In the genomic region with DNA sequence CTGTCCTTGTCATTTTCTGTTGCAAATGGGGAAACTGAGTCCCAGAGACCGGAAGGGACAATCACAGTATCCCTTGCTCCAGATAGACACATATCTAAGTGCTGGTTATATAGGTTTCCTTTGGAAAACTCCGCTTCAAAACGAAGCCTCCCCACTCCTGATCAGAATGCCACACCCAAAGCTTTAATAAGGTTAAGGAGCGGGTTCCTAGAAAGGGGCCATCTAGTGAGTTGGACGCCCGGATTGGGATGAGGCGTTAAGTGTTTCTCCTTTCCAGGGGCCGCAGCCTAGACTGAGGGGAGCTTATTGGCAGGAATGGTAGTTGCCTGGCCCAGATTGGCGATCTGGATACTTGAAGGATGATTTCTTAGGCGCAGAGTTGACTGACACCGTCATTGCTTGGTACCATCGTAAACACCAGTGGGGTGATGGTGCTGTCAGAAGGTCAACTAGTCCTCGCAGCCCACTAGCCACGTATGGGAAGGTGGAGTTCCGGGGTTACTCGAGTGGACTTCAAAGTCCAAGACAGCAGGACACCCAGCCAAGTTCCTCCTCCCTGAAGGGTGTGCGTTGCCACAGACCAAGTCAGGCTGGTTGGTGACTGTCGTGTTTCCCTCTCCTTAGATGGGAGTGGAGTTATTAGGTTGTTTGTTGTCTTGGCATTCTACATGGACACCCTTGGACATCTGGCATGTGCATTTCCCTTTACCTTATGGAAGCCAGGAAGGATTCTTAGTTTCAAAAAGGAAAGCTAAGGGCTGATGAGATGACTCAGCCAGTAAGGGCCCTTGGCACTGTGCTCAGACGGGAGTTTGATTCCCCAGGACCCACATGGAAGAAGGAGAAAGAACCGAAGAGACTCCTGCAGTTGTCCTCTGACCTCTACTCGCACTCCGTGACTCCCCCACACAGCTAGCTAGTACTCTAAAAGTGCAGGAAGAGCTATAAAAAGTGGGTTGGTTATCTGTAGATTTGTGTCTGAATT, we compare ENCODE assay signal across 8 mouse cellular contexts. TPM values are rescaled to one million over a fixed set of nuclear protein-coding genes. Genes with fewer than 3 reads are reported as not detected.
DNase-seq lines count a peak whose midpoint lies in the region; ATAC-seq and TF ChIP-seq lines count a peak whose summit lies in the region.

No protein-coding gene starts in this region.

- peak overlapping the region; percentile 76 to 97 for H3K4me3 ChIP-seq in MEL (ENCODE audit: control insufficient read depth in 1 of 2, insufficient read depth in 1 of 2, low read depth in 2 of 2, low read length in 2 of 2)
- peak overlapping the region; percentile 90 for H3K4me3 ChIP-seq in embryonic facial prominence, embryonic 12.5 days
- peak overlapping the region; percentile 85 for H3K4me3 ChIP-seq in heart, postnatal 0 days (ENCODE audit: low read depth, low read length)

- TF ChIP-seq CTCF in MEL (IDR thresholded peaks at IDR 0.05 in 2 of 3, conservative IDR thresholded peaks at IDR 0.05 in 1 of 3; ENCODE audit: control insufficient read depth in 1 of 3, insufficient read depth in 1 of 3, low read depth in 2 of 3, low read length in 3 of 3, poor library complexity in 1 of 3, severe bottlenecking in 1 of 3): no peak
- no peak for TF ChIP-seq CTCF in heart, postnatal 0 days (IDR thresholded peaks at IDR 0.05; ENCODE audit: low read depth)

- DNase-seq in 3T3-L1 (ENCODE audit: low read depth, low spot score) (peak; percentile 76), MEL (ENCODE audit: low read depth, low spot score) (peak; percentile 36)
- DNase-seq in heart, postnatal 0 days (ENCODE audit: low spot score): no peak
- peak; percentile 75 to 77 for DNase-seq in kidney, postnatal 36 days
- peak; percentile 40 to 44 for DNase-seq in thymus, postnatal 36 days
- no peak for DNase-seq in layer of hippocampus, postnatal 36 days

- ATAC-seq in embryonic facial prominence, embryonic 12.5 days (ENCODE audit: insufficient number of reproducible peaks, insufficient read depth, low FRiP score, low TSS enrichment): no peak
- no peak for ATAC-seq in heart, postnatal 0 days (ENCODE audit: insufficient read depth, low read depth)
- 0 out of 2 replicates have a peak, but pooled peaks have one; percentile 1 for ATAC-seq in megakaryocyte-erythroid progenitor cell, adult 5-6 weeks (replicated peaks; ENCODE audit: low FRiP score, low TSS enrichment, poor library complexity, severe bottlenecking)

- H3K9ac ChIP-seq in MEL (ENCODE audit: control insufficient read depth, low read depth, low read length, poor library complexity, severe bottlenecking): peak overlapping the region; percentile 93
- peak overlapping the region; percentile 94 for H3K9ac ChIP-seq in embryonic facial prominence, embryonic 12.5 days
- peak overlapping the region; percentile 82 for H3K9ac ChIP-seq in heart, postnatal 0 days (replicated peaks; ENCODE audit: low read depth, low read length)

- WGBS in embryonic facial prominence, embryonic 12.5 days: 23% methylated on average over 22 of the region's 22 CpGs
- 17% methylated on average over 22 of the region's 22 CpGs for WGBS in heart, postnatal 0 days

- TF ChIP-seq EP300 in MEL (IDR thresholded peaks at IDR 0.05; ENCODE audit: low read depth in 1 of 2, low read length in 2 of 2): no peak
- no peak for TF ChIP-seq EP300 in heart, postnatal 0 days (IDR thresholded peaks at IDR 0.05; ENCODE audit: low read depth)

- peaks cover 14 to 38% of the 10 kb centered on the region in 2 experiments for H3K4me1 ChIP-seq in MEL (ENCODE audit: control insufficient read depth in 1 of 2, insufficient read depth in 2 of 2, low read length in 2 of 2)
- peaks cover 18% of the 10 kb centered on the region for H3K4me1 ChIP-seq in embryonic facial prominence, embryonic 12.5 days
- peaks cover 14% of the 10 kb centered on the region; the same call in 1 of the 2 replicates for H3K4me1 ChIP-seq in heart, postnatal 0 days (ENCODE audit: control insufficient read depth, insufficient read depth)

- peaks cover 20% of the 10 kb centered on the region for H3K79me2 ChIP-seq in MEL (ENCODE audit: control insufficient read depth, insufficient read depth, low read length, poor library complexity)

- no peaks in the 10 kb centered on the region for H3K9me3 ChIP-seq in MEL (replicated peaks; ENCODE audit: insufficient read depth, low read length)
- no peaks in the 10 kb centered on the region for H3K9me3 ChIP-seq in embryonic facial prominence, embryonic 12.5 days
- H3K9me3 ChIP-seq in heart, postnatal 0 days (replicated peaks; ENCODE audit: control insufficient read depth, low read length): no peaks in the 10 kb centered on the region

- no peak for TF ChIP-seq POLR2A in MEL (IDR thresholded peaks at IDR 0.05; ENCODE audit: control insufficient read depth in 1 of 2, insufficient read depth in 1 of 2, low read depth in 1 of 2, low read length in 2 of 2, poor library complexity in 1 of 2)

- TF ChIP-seq RAD21 in MEL (IDR thresholded peaks at IDR 0.05; ENCODE audit: low read depth, low read length): no peak

- H3K36me3 ChIP-seq in MEL (ENCODE audit: control insufficient read depth in 1 of 2, insufficient read depth in 2 of 2, low read length in 2 of 2): peaks cover 0 to 34% of the 10 kb centered on the region in 2 experiments; a peak in 2 of 4 replicates
- no peaks in the 10 kb centered on the region for H3K36me3 ChIP-seq in embryonic facial prominence, embryonic 12.5 days
- H3K36me3 ChIP-seq in heart, postnatal 0 days (replicated peaks; ENCODE audit: control insufficient read depth, insufficient read depth, low read length): no peaks in the 10 kb centered on the region

- no peak overlapping the region for H3K27ac ChIP-seq in MEL (ENCODE audit: control insufficient read depth, low read depth, low read length)
- no peak overlapping the region for H3K27ac ChIP-seq in embryonic facial prominence, embryonic 12.5 days
- peak overlapping the region; percentile 72; the same call in 1 of the 2 replicates for H3K27ac ChIP-seq in heart, postnatal 0 days (ENCODE audit: low read depth)

- no peaks in the 10 kb centered on the region for H3K27me3 ChIP-seq in MEL (ENCODE audit: control insufficient read depth in 1 of 2, insufficient read depth in 2 of 2, low read length in 2 of 2)
- H3K27me3 ChIP-seq in embryonic facial prominence, embryonic 12.5 days: no peaks in the 10 kb centered on the region
- no peaks in the 10 kb centered on the region for H3K27me3 ChIP-seq in heart, postnatal 0 days (ENCODE audit: control insufficient read depth, insufficient read depth, low read length)

- peak overlapping the region; percentile 87 for H3K4me2 ChIP-seq in embryonic facial prominence, embryonic 12.5 days (replicated peaks)
- peak overlapping the region; percentile 71 for H3K4me2 ChIP-seq in heart, postnatal 0 days (ENCODE audit: low read depth, low read length)

TF ChIP-seq in MEL, 35 proteins besides CTCF, POLR2A, EP300 and RAD21:
- TF ChIP-seq ETS1 (IDR thresholded peaks at IDR 0.05; ENCODE audit: low read depth, low read length): no peak
- TF ChIP-seq MAFK (IDR thresholded peaks at IDR 0.05; ENCODE audit: borderline replicate concordance, low read depth, low read length): no peak
- no peak for TF ChIP-seq KAT2A (conservative IDR thresholded peaks at IDR 0.05; ENCODE audit: low read depth, low read length)
- TF ChIP-seq SMC3 (IDR thresholded peaks at IDR 0.05; ENCODE audit: low read depth, low read length): no peak
- no peak for TF ChIP-seq TBP (IDR thresholded peaks at IDR 0.05; ENCODE audit: low read depth, low read length)
- TF ChIP-seq JUND (IDR thresholded peaks at IDR 0.05; ENCODE audit: low read depth, low read length): no peak
- TF ChIP-seq NRF1 (IDR thresholded peaks at IDR 0.05; ENCODE audit: insufficient read depth, low read depth, low read length, poor library complexity, severe bottlenecking): no peak
- TF ChIP-seq UBTF (IDR thresholded peaks at IDR 0.05; ENCODE audit: borderline replicate concordance, insufficient read depth, low read depth, low read length): no peak
- TF ChIP-seq GATA1 (IDR thresholded peaks at IDR 0.05; ENCODE audit: low read depth, low read length): no peak
- TF ChIP-seq ZNF384 (IDR thresholded peaks at IDR 0.05; ENCODE audit: low read depth, low read length): no peak
- no peak for TF ChIP-seq MEF2A (IDR thresholded peaks at IDR 0.05; ENCODE audit: extremely low read depth, insufficient replicate concordance, low read depth, low read length, poor library complexity, severe bottlenecking)
- TF ChIP-seq USF2 (IDR thresholded peaks at IDR 0.05; ENCODE audit: borderline replicate concordance in 1 of 2, insufficient read depth in 1 of 2, low read depth in 1 of 2, low read length in 2 of 2): no peak
- no peak for TF ChIP-seq HCFC1 (IDR thresholded peaks at IDR 0.05; ENCODE audit: low read depth, low read length)
- TF ChIP-seq CHD2 (IDR thresholded peaks at IDR 0.05; ENCODE audit: low read length): no peak

RNA-seq across cellular contexts. Expression of gene Edem1, which starts 1.2 kb away (rescaled TPM):
- 10.8 and 11.1 TPM in 2 replicates for total RNA-seq in MEL (2012; rRNA removed)
- 10 to 100 TPM in 1 of 2 experiments, not detected in 1; 17.9 TPM for polyA plus RNA-seq in MEL (2012; ENCODE audit: insufficient read depth in 1 of 2, insufficient read length in 2 of 2, low read depth in 1 of 2, low replicate concordance in 2 of 2, missing spikeins in 1 of 2)
- 22.2 and 26.0 TPM in 2 replicates for polyA plus RNA-seq in embryonic facial prominence, embryonic 12.5 days (2016; fragmentation: Nextera tagmentation; extraction: Ambion mirVana)
- 12.8 and 19.8 TPM in 2 replicates for total RNA-seq in heart, postnatal 0 days (2014; rRNA removed; ENCODE audit: low replicate concordance)
- 5.1 and 5.9 TPM in 2 replicates for polyA plus RNA-seq in heart, postnatal 0 days (2015; fragmentation: Nextera tagmentation; extraction: Ambion mirVana)
- 11.9 and 19.7 TPM in 2 replicates for total RNA-seq in megakaryocyte-erythroid progenitor cell, adult 5-6 weeks (2014; fragmentation: Nextera tagmentation)
- 11.9 and 12.9 TPM in 2 replicates for total RNA-seq in megakaryocyte-erythroid progenitor cell, adult 5-6 weeks (2017)
- 10 to 100 TPM; 16.9 to 18.6 TPM for total RNA-seq in layer of hippocampus, postnatal 36 days (2021)

RNA-seq across cellular contexts. Expression of gene Arl8b, which starts 46.8 kb away (rescaled TPM):
- total RNA-seq in MEL (2012; rRNA removed): 37.7 and 45.2 TPM in 2 replicates
- polyA plus RNA-seq in MEL (2012; ENCODE audit: insufficient read depth in 1 of 2, insufficient read length in 2 of 2, low read depth in 1 of 2, low replicate concordance in 2 of 2, missing spikeins in 1 of 2): 100 to 1,000 TPM in 1 of 2 experiments, 10 to 100 TPM in 1; 75.2 to 120 TPM
- 60.9 and 69.5 TPM in 2 replicates for polyA plus RNA-seq in embryonic facial prominence, embryonic 12.5 days (2016; fragmentation: Nextera tagmentation; extraction: Ambion mirVana)
- total RNA-seq in heart, postnatal 0 days (2014; rRNA removed; ENCODE audit: low replicate concordance): 42.7 and 47.0 TPM in 2 replicates
- polyA plus RNA-seq in heart, postnatal 0 days (2015; fragmentation: Nextera tagmentation; extraction: Ambion mirVana): 52.7 and 54.7 TPM in 2 replicates
- 50.7 and 76.2 TPM in 2 replicates for total RNA-seq in megakaryocyte-erythroid progenitor cell, adult 5-6 weeks (2014; fragmentation: Nextera tagmentation)
- total RNA-seq in megakaryocyte-erythroid progenitor cell, adult 5-6 weeks (2017): 55.7 and 58.4 TPM in 2 replicates
- 100 to 1,000 TPM; 215 to 216 TPM for total RNA-seq in layer of hippocampus, postnatal 36 days (2021)

Comparison
In these comparisons a context has a peak if more than half of its experiments do, and no peak if none do; other contexts are left out.
1. DNase-seq: peak in 3T3-L1 (single experiment), MEL (single experiment), kidney, postnatal 36 days (2 of 2) and thymus, postnatal 36 days (2 of 2); none in heart, postnatal 0 days (single experiment) and layer of hippocampus, postnatal 36 days (0 of 2).
2. Peak in every context shown above with its lines, with median percentiles within 50 percentile points of each other: H3K4me3 ChIP-seq and H3K9ac ChIP-seq.